Mouse (Mus musculus): ENCODE data around the gene Tsc22d4.

DNA sequence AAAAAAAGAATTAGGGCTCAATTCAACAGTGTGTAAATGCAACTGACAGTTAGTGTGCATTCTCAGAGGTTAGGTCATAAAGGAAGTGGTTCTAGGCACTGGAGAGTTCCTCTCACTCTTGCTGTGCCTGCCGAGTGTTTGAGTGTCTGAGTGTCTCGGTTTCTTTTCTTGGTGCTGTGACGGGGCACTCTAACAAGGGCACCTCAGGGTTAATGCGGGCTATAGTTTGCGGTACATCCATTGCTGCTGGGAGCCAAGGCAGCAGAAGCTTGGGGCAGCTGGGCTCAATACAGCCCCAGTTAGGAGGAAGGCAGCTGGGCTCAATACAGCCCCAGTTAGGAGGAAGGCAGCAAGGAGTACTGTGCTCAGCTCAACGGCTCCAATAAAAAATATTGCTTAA, 40.3 kb upstream of the Tsc22d4 start:
- no peak for TF ChIP-seq CTCF (IDR thresholded peaks at IDR 0.05; ENCODE audit: insufficient read depth, low read depth, low read length)
- TF ChIP-seq POLR2A (IDR thresholded peaks at IDR 0.05; ENCODE audit: insufficient read depth, low read depth, low read length): no peak

All from olfactory bulb, adult 2 months (tissue).